Mouse (Mus musculus): ENCODE data around the gene Carmil1. TPM values are rescaled to one million over a fixed set of nuclear protein-coding genes. Genes with fewer than 3 reads are reported as not detected.

Gene Carmil1
- polyA plus RNA-seq, 1 experiment from 2014 or later, result 7.5 TPM

DNA sequence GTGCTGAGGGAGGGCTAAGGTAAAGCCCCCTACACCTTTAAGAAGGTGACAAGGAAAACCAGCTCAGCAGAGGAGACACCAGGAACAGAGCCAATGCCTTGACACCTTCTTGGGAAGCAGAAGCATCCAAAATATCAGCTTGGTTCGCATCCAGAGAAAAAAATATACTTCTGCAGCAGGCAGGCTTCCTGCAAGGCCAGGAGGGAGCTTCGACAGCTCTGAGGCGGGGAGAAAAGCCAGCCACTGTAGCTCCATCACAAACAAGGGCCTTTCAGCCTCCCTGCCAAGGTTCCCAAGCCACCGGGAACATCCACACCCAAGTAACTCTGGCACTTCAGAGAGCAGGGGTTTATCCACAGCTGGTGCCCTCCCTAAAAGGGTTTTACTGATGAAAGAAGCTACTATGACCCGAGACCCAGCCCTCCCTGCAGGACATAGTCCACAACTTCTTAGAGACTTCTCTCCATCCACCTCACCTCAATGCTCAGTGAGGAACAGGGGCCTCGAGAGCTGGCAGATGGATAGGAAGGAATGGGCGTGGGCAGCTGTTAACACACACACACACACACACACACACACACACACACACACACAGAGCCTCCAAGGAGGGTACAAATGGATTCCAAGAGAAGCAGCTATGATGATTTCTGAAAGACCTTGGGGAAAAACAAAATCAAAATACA lies 80.6 kb downstream of the Carmil1 start:
- ATAC-seq (ENCODE audit: insufficient number of reproducible peaks, insufficient read depth, low FRiP score, low read depth), result no peak
- Histone ChIP-seq H3K4me1 (ENCODE audit: control insufficient read depth in 2 of 2, insufficient read depth in 2 of 2, low read length in 2 of 2) (no peaks in the 10 kb centered on the region; a peak in 1 of 4 replicates), H3K36me3 (ENCODE audit: control insufficient read depth, insufficient read depth, low read length) (no peaks in the 10 kb centered on the region), H3K9me3 (ENCODE audit: control insufficient read depth, low read length) (no peaks in the 10 kb centered on the region), H3K9ac (ENCODE audit: low read length) (no peak overlapping the region), H3K4me2 (ENCODE audit: low read length) (no peak overlapping the region), H3K27me3 (ENCODE audit: control insufficient read depth, insufficient read depth, low read length) (no peaks in the 10 kb centered on the region), H3K27ac (replicated peaks in 1 of 2; ENCODE audit: control insufficient read depth in 1 of 2, insufficient read depth in 1 of 2, low read depth in 2 of 2, low read length in 2 of 2) (no peak overlapping the region), H3K4me3 (ENCODE audit: control insufficient read depth in 1 of 2, insufficient read depth in 1 of 2, low read depth in 1 of 2, low read length in 2 of 2) (no peak overlapping the region)
- WGBS, result 50% methylated on average over 7 of the region's 7 CpGs

DNA sequence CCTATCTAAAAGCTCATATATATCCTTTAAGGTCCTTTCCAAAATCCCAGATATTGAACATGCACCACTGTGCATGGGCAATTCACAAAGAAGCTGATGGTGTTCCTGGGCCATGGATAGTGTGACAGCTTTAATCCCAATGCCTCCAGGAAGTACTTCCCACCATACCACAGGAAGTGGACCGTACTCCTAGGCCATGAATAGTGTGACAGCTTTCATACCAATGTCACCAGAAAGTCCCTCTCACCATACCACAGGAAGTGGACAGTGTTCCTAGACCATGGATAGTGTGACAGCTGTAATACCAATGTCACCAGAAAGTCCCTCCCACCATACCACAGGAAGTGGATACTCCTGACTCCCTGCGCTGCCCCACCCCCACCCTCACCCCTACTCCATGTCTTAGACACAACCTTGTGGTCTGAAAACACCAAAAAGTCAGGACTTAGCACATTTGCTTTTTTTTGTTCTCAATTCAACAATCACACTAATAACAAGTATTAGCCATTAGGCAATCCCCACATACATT lies 82.1 kb downstream of the Carmil1 start:
- no peaks in the 10 kb centered on the region; a peak in 1 of 4 replicates for H3K4me1 ChIP-seq (ENCODE audit: control insufficient read depth in 2 of 2, insufficient read depth in 2 of 2, low read length in 2 of 2)
- no peak overlapping the region for H3K9ac ChIP-seq (ENCODE audit: low read length)
- H3K4me3 ChIP-seq (ENCODE audit: control insufficient read depth in 1 of 2, insufficient read depth in 1 of 2, low read depth in 1 of 2, low read length in 2 of 2), result no peak overlapping the region
- no peak overlapping the region for H3K4me2 ChIP-seq (ENCODE audit: low read length)
- peaks cover 3% of the 10 kb centered on the region; the same call in 1 of the 2 replicates for H3K9me3 ChIP-seq (ENCODE audit: control insufficient read depth, low read length)
- no peaks in the 10 kb centered on the region for H3K27me3 ChIP-seq (ENCODE audit: control insufficient read depth, insufficient read depth, low read length)
- H3K27ac ChIP-seq (replicated peaks in 1 of 2; ENCODE audit: control insufficient read depth in 1 of 2, insufficient read depth in 1 of 2, low read depth in 2 of 2, low read length in 2 of 2), result no peak overlapping the region
- no peaks in the 10 kb centered on the region for H3K36me3 ChIP-seq (ENCODE audit: control insufficient read depth, insufficient read depth, low read length)
- WGBS, result 68% methylated on average over 2 of the region's 2 CpGs
- no peak for ATAC-seq (ENCODE audit: insufficient number of reproducible peaks, insufficient read depth, low FRiP score, low read depth)

DNA sequence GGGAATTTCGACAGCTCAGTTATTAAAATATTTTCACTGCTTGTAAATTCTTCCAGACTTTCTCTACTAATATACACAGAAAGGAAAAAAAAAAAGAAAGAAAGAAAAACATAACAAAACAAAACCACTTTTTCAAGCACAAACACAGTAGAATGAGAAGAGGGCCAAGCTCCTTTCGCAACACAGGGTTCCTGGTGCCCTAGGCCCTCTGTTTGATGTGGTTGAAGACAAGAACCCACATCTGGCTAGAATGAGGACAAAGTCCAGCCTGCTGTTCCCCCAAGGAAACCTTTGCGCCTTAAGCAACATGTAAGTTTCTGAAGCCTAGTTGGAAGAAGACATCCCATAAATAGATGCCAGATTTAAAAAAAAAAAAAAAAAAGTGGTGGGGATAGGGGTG lies 85.2 kb downstream of the Carmil1 start:
- no peak for ATAC-seq (ENCODE audit: insufficient number of reproducible peaks, insufficient read depth, low FRiP score, low read depth)
- no peaks in the 10 kb centered on the region; a peak in 1 of 4 replicates for H3K4me1 ChIP-seq (ENCODE audit: control insufficient read depth in 2 of 2, insufficient read depth in 2 of 2, low read length in 2 of 2)
- no peak overlapping the region for H3K4me3 ChIP-seq (ENCODE audit: control insufficient read depth in 1 of 2, insufficient read depth in 1 of 2, low read depth in 1 of 2, low read length in 2 of 2)
- H3K9ac ChIP-seq (ENCODE audit: low read length), result no peak overlapping the region
- H3K4me2 ChIP-seq (ENCODE audit: low read length), result no peak overlapping the region
- H3K36me3 ChIP-seq (ENCODE audit: control insufficient read depth, insufficient read depth, low read length), result no peaks in the 10 kb centered on the region
- H3K27me3 ChIP-seq (ENCODE audit: control insufficient read depth, insufficient read depth, low read length), result no peaks in the 10 kb centered on the region
- H3K27ac ChIP-seq (replicated peaks in 1 of 2; ENCODE audit: control insufficient read depth in 1 of 2, insufficient read depth in 1 of 2, low read depth in 2 of 2, low read length in 2 of 2), result no peak overlapping the region
- H3K9me3 ChIP-seq (ENCODE audit: control insufficient read depth, low read length), result peaks cover 3% of the 10 kb centered on the region; the same call in 1 of the 2 replicates
- 85% methylated on average over 3 of the region's 3 CpGs for WGBS

DNA sequence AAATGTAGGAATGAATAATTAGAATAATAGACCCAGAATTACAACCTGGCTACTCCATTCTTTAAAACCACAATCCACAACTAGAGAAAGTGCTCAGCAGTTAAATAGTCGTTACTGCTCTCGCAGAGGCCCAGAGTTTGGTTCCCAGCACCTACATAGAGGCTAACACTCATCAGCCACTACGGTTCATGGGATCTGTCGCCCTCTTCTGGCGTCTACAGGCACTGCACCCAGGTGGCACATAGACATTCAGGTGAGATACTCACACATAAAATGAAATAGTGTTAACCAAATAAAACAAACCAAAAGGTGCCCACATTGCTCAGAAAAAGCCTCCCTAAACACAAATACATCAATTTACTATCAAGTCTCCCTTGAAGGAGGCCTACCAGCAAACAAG lies 86.6 kb downstream of the Carmil1 start:
- peaks cover 3% of the 10 kb centered on the region; the same call in 1 of the 2 replicates for H3K9me3 ChIP-seq (ENCODE audit: control insufficient read depth, low read length)
- H3K36me3 ChIP-seq (ENCODE audit: control insufficient read depth, insufficient read depth, low read length), result no peaks in the 10 kb centered on the region
- H3K27ac ChIP-seq (replicated peaks in 1 of 2; ENCODE audit: control insufficient read depth in 1 of 2, insufficient read depth in 1 of 2, low read depth in 2 of 2, low read length in 2 of 2), result no peak overlapping the region
- no peak overlapping the region for H3K4me2 ChIP-seq (ENCODE audit: low read length)
- H3K4me1 ChIP-seq (ENCODE audit: control insufficient read depth in 2 of 2, insufficient read depth in 2 of 2, low read length in 2 of 2), result no peaks in the 10 kb centered on the region
- ATAC-seq (ENCODE audit: insufficient number of reproducible peaks, insufficient read depth, low FRiP score, low read depth), result no peak
- 80% methylated on average over 5 of the region's 5 CpGs for WGBS
- H3K9ac ChIP-seq (ENCODE audit: low read length), result no peak overlapping the region
- no peaks in the 10 kb centered on the region for H3K27me3 ChIP-seq (ENCODE audit: control insufficient read depth, insufficient read depth, low read length)
- no peak overlapping the region for H3K4me3 ChIP-seq (ENCODE audit: control insufficient read depth in 1 of 2, insufficient read depth in 1 of 2, low read depth in 1 of 2, low read length in 2 of 2)

DNA sequence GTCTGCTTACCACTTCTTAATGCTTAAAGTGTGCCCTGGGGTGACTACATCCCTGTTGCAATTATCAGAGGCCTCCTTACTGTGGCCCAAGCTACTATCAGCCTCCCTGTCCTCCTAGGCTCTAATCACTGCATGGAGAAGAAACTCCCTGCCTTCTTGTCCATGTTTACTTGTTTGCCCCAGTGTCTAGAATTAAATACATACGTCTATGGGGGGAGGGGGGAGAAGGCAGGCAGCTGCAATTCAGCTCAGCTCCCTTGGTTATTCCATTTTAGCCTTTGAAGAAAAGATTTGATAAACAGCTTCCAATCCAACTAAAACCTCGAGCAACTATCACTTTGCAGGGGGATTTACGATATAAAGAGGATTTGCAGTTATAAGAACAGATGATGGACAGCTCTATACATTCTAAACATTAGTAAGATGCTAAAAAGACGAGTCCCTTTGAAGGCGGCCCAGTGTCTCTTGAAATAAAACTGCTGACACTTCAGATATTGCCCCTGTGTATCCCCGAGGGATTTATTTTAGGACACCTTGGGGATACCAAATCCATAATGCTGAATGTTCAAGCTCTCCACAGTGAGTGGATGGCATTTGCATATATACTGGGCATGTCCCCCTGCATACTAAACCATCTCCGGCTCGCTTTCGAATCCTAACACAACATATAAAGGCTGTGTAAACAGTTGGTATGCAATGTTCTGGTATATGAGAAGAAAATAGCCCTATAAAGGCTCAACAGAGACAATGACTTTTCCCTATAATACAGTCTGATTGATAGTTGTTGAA lies 89.5 kb downstream of the Carmil1 start:
- 76% methylated on average over 9 of the region's 9 CpGs for whole genome bisulfite sequencing

DNA sequence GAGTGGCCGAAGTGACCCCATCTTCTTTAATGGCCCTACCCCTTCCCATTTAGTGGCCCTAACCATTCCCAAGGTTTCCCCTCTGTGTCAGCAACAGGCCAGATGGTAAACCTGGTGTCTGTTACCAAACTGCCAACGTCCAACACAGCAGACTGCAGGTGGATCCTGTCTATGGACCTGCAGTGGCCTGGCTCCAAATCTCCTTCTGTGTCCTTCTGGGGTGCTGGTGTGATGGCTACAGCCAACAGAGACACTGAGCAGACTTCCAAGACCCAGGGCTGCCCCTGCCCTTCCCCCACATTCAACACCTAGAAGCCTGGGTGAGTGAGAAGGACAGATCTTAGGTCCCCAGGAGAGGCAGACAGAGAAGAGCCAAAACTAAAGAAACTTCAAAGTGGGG lies 93.6 kb downstream of the Carmil1 start:
- Histone ChIP-seq H3K36me3 (ENCODE audit: control insufficient read depth, insufficient read depth, low read length) (no peaks in the 10 kb centered on the region), H3K27me3 (ENCODE audit: control insufficient read depth, insufficient read depth, low read length) (no peaks in the 10 kb centered on the region), H3K4me1 (ENCODE audit: control insufficient read depth in 2 of 2, insufficient read depth in 2 of 2, low read length in 2 of 2) (0 out of 4 replicates have a peak, but pooled peaks cover 0 to 2% of the 10 kb centered on the region in 2 experiments), H3K4me2 (ENCODE audit: low read length) (no peak overlapping the region), H3K9me3 (ENCODE audit: control insufficient read depth, low read length) (no peaks in the 10 kb centered on the region), H3K4me3 (ENCODE audit: control insufficient read depth in 1 of 2, insufficient read depth in 1 of 2, low read depth in 1 of 2, low read length in 2 of 2) (no peak overlapping the region), H3K27ac (replicated peaks in 1 of 2; ENCODE audit: control insufficient read depth in 1 of 2, insufficient read depth in 1 of 2, low read depth in 2 of 2, low read length in 2 of 2) (no peak overlapping the region), H3K9ac (ENCODE audit: low read length) (no peak overlapping the region)
- WGBS, result 28% methylated on average over 2 of the region's 2 CpGs
- no peak for ATAC-seq (ENCODE audit: insufficient number of reproducible peaks, insufficient read depth, low FRiP score, low read depth)

More for the DNA sequence above, 89.5 kb downstream of the Carmil1 start:
- no peak for ATAC-seq (ENCODE audit: insufficient number of reproducible peaks, insufficient read depth, low FRiP score, low read depth)
- H3K27me3 ChIP-seq (ENCODE audit: control insufficient read depth, insufficient read depth, low read length), result no peaks in the 10 kb centered on the region
- H3K9me3 ChIP-seq (ENCODE audit: control insufficient read depth, low read length), result peaks cover 3% of the 10 kb centered on the region; the same call in 1 of the 2 replicates
- H3K36me3 ChIP-seq (ENCODE audit: control insufficient read depth, insufficient read depth, low read length), result no peaks in the 10 kb centered on the region
- H3K4me1 ChIP-seq (ENCODE audit: control insufficient read depth in 2 of 2, insufficient read depth in 2 of 2, low read length in 2 of 2), result 0 out of 4 replicates have a peak, but pooled peaks cover 0 to 2% of the 10 kb centered on the region in 2 experiments
- no peak overlapping the region for H3K27ac ChIP-seq (replicated peaks in 1 of 2; ENCODE audit: control insufficient read depth in 1 of 2, insufficient read depth in 1 of 2, low read depth in 2 of 2, low read length in 2 of 2)
- no peak overlapping the region for H3K4me2 ChIP-seq (ENCODE audit: low read length)
- H3K9ac ChIP-seq (ENCODE audit: low read length), result no peak overlapping the region
- no peak overlapping the region for H3K4me3 ChIP-seq (ENCODE audit: control insufficient read depth in 1 of 2, insufficient read depth in 1 of 2, low read depth in 1 of 2, low read length in 2 of 2)

DNA sequence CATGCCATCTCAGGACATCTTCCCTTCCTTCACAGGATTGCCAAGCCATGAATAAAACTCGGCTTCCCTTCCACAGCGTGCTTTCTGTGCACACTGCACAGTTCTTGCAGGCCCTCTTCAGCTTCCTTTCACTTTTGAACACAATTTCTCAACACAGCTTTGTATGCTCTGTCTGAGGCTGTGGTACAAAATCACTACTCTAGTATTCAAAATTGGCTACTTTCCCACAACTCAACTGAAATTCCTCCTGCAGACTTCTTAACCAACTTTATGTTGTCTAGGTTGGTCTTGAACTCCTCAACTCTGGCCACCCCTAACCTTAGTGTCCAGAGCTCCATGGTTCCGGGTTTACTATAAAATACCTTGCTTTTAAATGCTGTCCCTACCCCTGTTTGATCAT lies 95.0 kb downstream of the Carmil1 start:
- no peak overlapping the region for H3K4me2 ChIP-seq (ENCODE audit: low read length)
- ATAC-seq (ENCODE audit: insufficient number of reproducible peaks, insufficient read depth, low FRiP score, low read depth), result no peak
- no peak overlapping the region for H3K4me3 ChIP-seq (ENCODE audit: control insufficient read depth in 1 of 2, insufficient read depth in 1 of 2, low read depth in 1 of 2, low read length in 2 of 2)
- H3K9ac ChIP-seq (ENCODE audit: low read length), result no peak overlapping the region
- H3K4me1 ChIP-seq (ENCODE audit: control insufficient read depth in 2 of 2, insufficient read depth in 2 of 2, low read length in 2 of 2), result 0 out of 4 replicates have a peak, but pooled peaks cover 0 to 2% of the 10 kb centered on the region in 2 experiments
- no peaks in the 10 kb centered on the region for H3K27me3 ChIP-seq (ENCODE audit: control insufficient read depth, insufficient read depth, low read length)
- 88% methylated on average over 3 of the region's 3 CpGs for WGBS
- H3K9me3 ChIP-seq (ENCODE audit: control insufficient read depth, low read length), result no peaks in the 10 kb centered on the region
- H3K36me3 ChIP-seq (ENCODE audit: control insufficient read depth, insufficient read depth, low read length), result no peaks in the 10 kb centered on the region
- H3K27ac ChIP-seq (replicated peaks in 1 of 2; ENCODE audit: control insufficient read depth in 1 of 2, insufficient read depth in 1 of 2, low read depth in 2 of 2, low read length in 2 of 2), result no peak overlapping the region
